Mouse (Mus musculus) intestine, embryonic 16.5 days (tissue): ENCODE measurements around the gene Rab44. TPM values are rescaled to one million over a fixed set of nuclear protein-coding genes. Genes with fewer than 3 reads are reported as not detected.

Experiments used
- ATAC-seq: fragments of 200-750 bp; cut with Nextera tagmentation; 2 replicates; pipeline ENCODE4 v1.8.0; 2017; ENCODE audit warnings: moderate TSS enrichment, moderate library complexity
- H3K27ac ChIP-seq: fragments of 300-500 bp; sonication (generic); 2 replicates; pipeline ENCODE4 v1.5.1; 2014; ENCODE audit warnings: mild to moderate bottlenecking, low read length
- H3K27me3 ChIP-seq: fragments of 300-500 bp; sonication (generic); replicated peaks from 2 replicates; pipeline ENCODE4 v1.6.1; 2014; ENCODE audit warnings: low read length, control low read depth, mixed read lengths; ENCODE audit not compliant: control insufficient read depth, insufficient read depth
- H3K36me3 ChIP-seq: fragments of 300-500 bp; sonication (generic); 2 replicates; pipeline ENCODE4 v1.6.1; 2014; ENCODE audit warnings: low read length, control low read depth; ENCODE audit not compliant: control insufficient read depth, insufficient read depth
- H3K4me1 ChIP-seq: fragments of 300-500 bp; sonication (generic); 2 replicates; pipeline ENCODE4 v1.6.1; 2014; ENCODE audit warnings: low read length, control low read depth, mixed read lengths; ENCODE audit not compliant: control insufficient read depth, insufficient read depth
- H3K4me2 ChIP-seq: fragments of 300-500 bp; sonication (generic); 2 replicates; pipeline ENCODE4 v1.6.1; 2014; ENCODE audit warnings: low read depth, low read length, control low read depth
- H3K4me3 ChIP-seq: fragments of 300-500 bp; sonication (generic); 2 replicates; pipeline ENCODE4 v1.5.1; 2014; ENCODE audit warnings: mild to moderate bottlenecking, low read length
- H3K9ac ChIP-seq: fragments of 300-500 bp; sonication (generic); 2 replicates; pipeline ENCODE4 v1.6.1; 2014; ENCODE audit warnings: low read depth, low read length
- H3K9me3 ChIP-seq: fragments of 300-500 bp; sonication (generic); 2 replicates; pipeline ENCODE4 v1.6.1; 2016; ENCODE audit warnings: low read length, control low read depth; ENCODE audit not compliant: control insufficient read depth
- WGBS: fragments of 180-500 bp; shearing (Covaris S2); extraction: QIAGEN DNeasy Blood & Tissue Kit; methylation state at CpG from one replicate; pipeline ENCODE4 v1.1.7; 2014; 5-methylcytosine and 5-hydroxymethylcytosine counted together
- polyA plus RNA-seq: library from polyadenylated mRNA; unstranded; fragments of >200 nt; fragmentation: Nextera tagmentation; extraction: Ambion mirVana; gene quantifications from 2 replicates; pipeline ENCODE4 v1.2.1, GENCODE M21; 2015

Rab44 gene
- polyA plus RNA-seq, 1 experiment from 2014 or later: 0.70 TPM

DNA sequence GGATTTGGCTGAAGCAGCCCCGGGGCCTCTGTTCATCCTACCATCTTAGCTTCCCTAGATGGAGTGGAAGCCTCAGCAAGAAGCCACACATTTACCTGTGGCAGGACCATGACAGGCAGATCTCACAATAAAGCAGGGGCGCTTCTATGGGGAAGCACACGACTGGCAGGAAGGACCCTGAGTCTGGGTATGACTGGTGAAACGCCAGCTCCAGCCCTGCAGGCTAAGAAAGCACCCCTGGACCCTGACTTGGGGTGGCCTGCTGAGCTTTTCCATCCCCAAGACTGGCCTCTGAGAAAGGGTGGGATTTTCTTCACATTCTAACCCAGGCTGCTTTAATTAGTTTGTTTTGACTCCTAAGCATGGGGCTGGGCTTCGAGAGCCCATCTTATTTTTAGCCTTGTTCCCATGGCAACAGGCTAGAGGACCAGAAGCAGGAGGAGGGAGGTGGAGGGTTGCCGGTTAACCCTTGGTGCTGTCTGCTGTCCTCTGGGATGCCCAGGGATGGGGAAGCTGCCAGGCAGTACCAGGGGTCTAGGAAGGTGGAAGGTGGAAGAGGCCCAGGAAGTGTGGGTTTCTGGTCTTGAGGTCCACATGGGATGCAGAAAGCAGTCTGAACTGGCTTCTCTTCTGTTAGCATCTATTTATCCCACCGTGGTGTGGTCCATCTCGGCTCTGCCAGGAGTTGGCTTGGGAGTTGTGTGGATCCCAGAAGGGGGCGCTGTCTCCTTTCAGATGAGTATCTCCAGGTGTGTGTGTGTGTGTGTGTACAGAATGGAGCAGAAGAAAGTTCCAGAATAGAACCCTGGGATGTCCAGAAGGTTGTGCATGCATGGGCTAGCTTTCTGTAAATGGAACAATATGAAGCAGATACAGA is 62.7 kb downstream of the Rab44 start:
- no peaks in the 10 kb centered on the region for H3K36me3 ChIP-seq
- peaks cover 2% of the 10 kb centered on the region; the same call in 1 of the 2 replicates for H3K4me1 ChIP-seq
- no peak overlapping the region for H3K27ac ChIP-seq
- no peaks in the 10 kb centered on the region for H3K9me3 ChIP-seq
- 0 out of 2 replicates have a peak, but pooled peaks have one; percentile 25 for ATAC-seq
- no peak overlapping the region for H3K9ac ChIP-seq
- H3K4me2 ChIP-seq: no peak overlapping the region
- no peaks in the 10 kb centered on the region for H3K27me3 ChIP-seq
- H3K4me3 ChIP-seq: no peak overlapping the region
- WGBS: 21% methylated on average over 9 of the region's 9 CpGs

DNA sequence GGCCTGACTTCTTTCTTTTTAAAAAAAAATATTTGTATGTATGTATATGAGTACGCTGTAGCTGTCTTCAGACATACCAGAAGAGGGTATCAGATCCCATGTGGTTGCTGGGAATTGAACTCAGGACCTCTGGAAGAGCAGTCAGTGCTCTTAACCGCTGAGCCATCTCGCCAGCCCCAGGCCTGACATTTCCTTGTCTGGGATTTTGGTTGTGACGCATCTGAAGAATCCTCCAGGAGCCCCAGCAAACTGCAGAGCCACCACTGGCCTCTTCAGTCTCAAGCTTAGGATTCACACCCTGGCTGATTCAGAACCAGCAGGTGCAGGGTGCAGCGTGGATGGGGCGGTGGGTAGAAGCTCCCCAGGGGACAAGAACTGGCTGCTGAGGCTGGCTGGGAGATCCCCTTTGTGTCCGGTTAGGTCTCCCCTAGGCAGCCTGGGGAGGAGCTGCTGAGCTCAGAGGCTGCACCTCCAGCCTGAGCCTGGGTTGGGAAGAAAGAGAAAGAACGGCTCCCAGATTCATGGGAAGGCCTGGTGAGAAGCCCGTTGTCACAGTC is 64.6 kb downstream of the Rab44 start:
- Histone ChIP-seq H3K4me1 (peaks cover 2% of the 10 kb centered on the region; the same call in 1 of the 2 replicates), H3K9ac (no peak overlapping the region), H3K9me3 (no peaks in the 10 kb centered on the region), H3K4me2 (no peak overlapping the region), H3K27me3 (no peaks in the 10 kb centered on the region), H3K36me3 (no peaks in the 10 kb centered on the region), H3K27ac (no peak overlapping the region), H3K4me3 (no peak overlapping the region)
- no peak for ATAC-seq
- 73% methylated on average over 9 of the region's 9 CpGs for WGBS

DNA sequence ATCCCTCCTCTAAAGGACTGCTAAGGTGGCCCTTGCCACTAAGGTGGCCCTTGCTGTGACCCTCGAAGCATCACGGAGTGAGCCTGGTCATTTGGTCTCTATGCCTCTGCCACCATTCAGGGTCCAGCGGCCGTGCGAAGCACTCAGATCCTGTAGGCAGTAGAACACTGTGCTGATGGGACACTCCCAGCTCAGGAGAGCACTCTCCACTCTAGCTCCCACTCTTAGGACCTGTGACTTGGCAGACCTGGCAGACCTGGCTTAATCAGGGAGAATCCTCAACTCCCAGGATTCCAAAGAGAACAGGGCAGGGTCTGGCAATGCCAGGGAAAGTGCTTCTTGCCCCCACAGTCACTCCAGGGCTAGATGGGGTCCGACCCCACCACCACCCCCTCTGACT is 66.0 kb downstream of the Rab44 start:
- H3K4me3 ChIP-seq: no peak overlapping the region
- no peak for ATAC-seq
- no peak overlapping the region; the same call in 1 of the 2 replicates for H3K27ac ChIP-seq
- no peaks in the 10 kb centered on the region for H3K9me3 ChIP-seq
- no peaks in the 10 kb centered on the region for H3K36me3 ChIP-seq
- no peak overlapping the region for H3K4me2 ChIP-seq
- 90% methylated on average over 6 of the region's 6 CpGs for WGBS
- H3K4me1 ChIP-seq: peaks cover 2% of the 10 kb centered on the region; the same call in 1 of the 2 replicates
- no peaks in the 10 kb centered on the region for H3K27me3 ChIP-seq
- H3K9ac ChIP-seq: no peak overlapping the region

DNA sequence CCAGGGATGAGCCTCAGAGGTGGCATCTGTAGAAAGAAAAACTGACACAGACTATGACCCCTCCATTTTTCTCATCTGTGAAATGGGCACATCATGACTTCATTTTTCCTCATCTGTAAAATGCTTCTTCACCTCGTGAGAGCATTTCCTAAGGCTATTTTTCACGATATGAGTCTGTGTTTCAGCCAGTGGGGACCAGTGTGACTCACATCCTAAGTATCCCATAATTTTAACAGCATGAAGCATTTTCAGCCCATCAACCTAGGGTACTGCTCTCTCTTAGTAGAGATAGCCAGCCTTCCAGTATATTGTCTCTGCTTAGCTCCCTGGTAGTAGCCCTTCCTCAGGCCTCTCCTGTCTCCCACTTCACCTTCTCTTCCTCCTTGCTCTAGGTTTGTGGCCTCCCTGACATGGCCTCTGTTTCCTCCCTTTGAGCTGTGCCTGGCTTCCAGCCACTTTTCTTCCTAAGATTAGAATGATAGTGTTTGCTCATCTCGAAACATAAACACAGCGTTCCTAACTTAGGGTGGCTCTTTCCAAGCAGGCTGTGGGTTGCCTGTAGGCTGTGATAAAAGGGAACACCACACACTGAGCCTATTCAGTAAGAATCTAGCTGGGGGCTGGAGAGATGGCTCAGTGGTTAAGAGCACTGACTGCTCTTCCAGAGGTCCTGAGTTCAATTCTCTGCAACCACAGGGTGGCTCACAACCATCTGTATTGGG is 66.6 kb downstream of the Rab44 start:
- no peaks in the 10 kb centered on the region for H3K27me3 ChIP-seq
- no peak overlapping the region for H3K4me2 ChIP-seq
- H3K9me3 ChIP-seq: no peaks in the 10 kb centered on the region
- peak; percentile 55 for ATAC-seq
- peak overlapping the region; percentile 73 for H3K27ac ChIP-seq
- no peak overlapping the region for H3K9ac ChIP-seq
- H3K36me3 ChIP-seq: no peaks in the 10 kb centered on the region
- 37% methylated on average over 4 of the region's 4 CpGs for WGBS
- peaks cover 5% of the 10 kb centered on the region; the same call in 1 of the 2 replicates for H3K4me1 ChIP-seq
- H3K4me3 ChIP-seq: no peak overlapping the region

DNA sequence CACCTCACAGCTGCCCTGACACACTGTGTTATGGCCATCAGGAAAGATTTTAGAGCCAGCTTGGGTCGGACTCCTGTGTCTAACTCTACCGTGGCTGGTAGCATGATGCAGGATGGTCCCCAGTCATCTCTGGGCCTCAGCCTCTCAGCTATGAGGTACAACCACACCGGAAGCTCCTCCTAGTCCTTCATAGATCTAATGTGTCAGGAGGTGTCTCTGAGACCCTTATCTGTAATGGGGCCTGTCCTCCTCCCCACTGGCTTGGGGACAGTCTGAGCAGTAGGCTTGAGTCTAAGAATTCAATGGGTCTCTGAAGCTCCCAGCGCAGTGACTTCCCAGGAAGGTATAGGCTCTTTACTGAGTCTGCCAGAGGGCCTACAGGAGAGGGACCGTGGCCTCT is 67.8 kb downstream of the Rab44 start:
- WGBS: 90% methylated on average over 5 of the region's 5 CpGs

DNA sequence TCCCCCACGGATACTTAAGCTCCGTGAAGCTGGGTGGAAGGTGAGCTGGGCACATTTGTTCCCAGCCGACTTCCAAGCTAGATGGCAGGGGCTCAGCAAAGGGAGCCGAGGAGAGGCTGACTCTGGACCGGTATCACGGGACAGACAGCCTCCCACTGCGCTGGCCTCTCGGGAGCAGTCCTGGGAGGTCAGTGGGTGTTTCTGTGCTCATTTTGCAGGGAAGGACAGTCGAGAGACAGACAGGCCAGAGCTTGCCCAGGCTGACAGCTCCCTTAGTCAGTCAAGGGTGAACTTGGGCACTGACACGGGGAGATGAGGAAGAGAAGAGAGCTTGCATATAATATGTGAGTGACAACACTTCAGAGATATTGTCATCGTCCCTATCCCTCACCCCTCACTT is 69.2 kb downstream of the Rab44 start:
- no peaks in the 10 kb centered on the region for H3K36me3 ChIP-seq

More for the DNA sequence above, 67.8 kb downstream of the Rab44 start:
- no peak overlapping the region for H3K4me2 ChIP-seq
- no peak for ATAC-seq
- H3K9ac ChIP-seq: no peak overlapping the region
- no peaks in the 10 kb centered on the region for H3K9me3 ChIP-seq
- H3K27me3 ChIP-seq: no peaks in the 10 kb centered on the region
- H3K36me3 ChIP-seq: no peaks in the 10 kb centered on the region
- H3K27ac ChIP-seq: no peak overlapping the region
- H3K4me3 ChIP-seq: no peak overlapping the region
- H3K4me1 ChIP-seq: peaks cover 8% of the 10 kb centered on the region; the same call in 1 of the 2 replicates

DNA sequence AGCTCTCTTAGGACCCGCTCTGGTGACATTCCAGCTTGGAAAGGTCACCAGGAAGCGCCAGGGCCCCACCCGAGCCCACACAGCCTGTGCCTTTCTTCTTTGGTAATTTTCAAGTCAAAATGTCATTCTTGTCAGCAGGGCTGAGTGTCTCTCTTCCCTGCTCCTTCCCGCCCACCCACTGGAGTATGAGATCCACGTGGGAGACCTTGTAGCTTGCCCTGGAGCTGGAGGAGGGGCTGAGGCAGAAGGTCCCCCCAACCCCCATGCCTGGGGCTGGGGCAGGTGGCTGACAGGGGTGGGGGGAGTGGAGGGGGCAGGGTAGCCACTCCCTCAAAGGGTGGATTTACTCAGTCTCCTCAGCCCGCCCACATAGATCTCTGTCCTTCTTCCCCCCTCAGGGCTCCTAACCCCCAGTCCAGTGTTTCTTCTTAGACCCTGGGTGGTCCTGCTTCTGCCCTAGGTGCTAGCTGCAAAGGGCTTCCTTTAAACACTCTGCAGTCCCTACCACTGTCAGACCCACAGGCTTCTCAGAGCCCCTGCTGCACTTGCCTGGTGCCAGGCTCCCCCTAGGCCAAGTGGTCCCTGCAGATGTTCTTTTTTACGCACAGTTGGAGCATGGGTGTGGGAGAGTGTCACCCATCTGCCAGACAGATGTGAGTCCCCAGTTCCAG is 71.6 kb downstream of the Rab44 start:
- Histone ChIP-seq H3K27me3 (no peaks in the 10 kb centered on the region; the same call in 1 of the 2 replicates), H3K4me1 (peaks cover 7% of the 10 kb centered on the region; the same call in 1 of the 2 replicates), H3K4me2 (no peak overlapping the region), H3K36me3 (no peaks in the 10 kb centered on the region), H3K4me3 (no peak overlapping the region), H3K27ac (no peak overlapping the region), H3K9me3 (no peaks in the 10 kb centered on the region), H3K9ac (no peak overlapping the region)
- WGBS: 40% methylated on average over 7 of the region's 7 CpGs
- ATAC-seq: 0 out of 2 replicates have a peak, but pooled peaks have one; percentile 16

More for the DNA sequence above, 69.2 kb downstream of the Rab44 start:
- ATAC-seq: no peak
- Histone ChIP-seq H3K4me2 (no peak overlapping the region), H3K4me1 (peaks cover 8% of the 10 kb centered on the region; the same call in 1 of the 2 replicates), H3K9me3 (no peaks in the 10 kb centered on the region), H3K27ac (no peak overlapping the region), H3K9ac (no peak overlapping the region), H3K4me3 (no peak overlapping the region), H3K27me3 (no peaks in the 10 kb centered on the region)
- WGBS: 64% methylated on average over 11 of the region's 11 CpGs

DNA sequence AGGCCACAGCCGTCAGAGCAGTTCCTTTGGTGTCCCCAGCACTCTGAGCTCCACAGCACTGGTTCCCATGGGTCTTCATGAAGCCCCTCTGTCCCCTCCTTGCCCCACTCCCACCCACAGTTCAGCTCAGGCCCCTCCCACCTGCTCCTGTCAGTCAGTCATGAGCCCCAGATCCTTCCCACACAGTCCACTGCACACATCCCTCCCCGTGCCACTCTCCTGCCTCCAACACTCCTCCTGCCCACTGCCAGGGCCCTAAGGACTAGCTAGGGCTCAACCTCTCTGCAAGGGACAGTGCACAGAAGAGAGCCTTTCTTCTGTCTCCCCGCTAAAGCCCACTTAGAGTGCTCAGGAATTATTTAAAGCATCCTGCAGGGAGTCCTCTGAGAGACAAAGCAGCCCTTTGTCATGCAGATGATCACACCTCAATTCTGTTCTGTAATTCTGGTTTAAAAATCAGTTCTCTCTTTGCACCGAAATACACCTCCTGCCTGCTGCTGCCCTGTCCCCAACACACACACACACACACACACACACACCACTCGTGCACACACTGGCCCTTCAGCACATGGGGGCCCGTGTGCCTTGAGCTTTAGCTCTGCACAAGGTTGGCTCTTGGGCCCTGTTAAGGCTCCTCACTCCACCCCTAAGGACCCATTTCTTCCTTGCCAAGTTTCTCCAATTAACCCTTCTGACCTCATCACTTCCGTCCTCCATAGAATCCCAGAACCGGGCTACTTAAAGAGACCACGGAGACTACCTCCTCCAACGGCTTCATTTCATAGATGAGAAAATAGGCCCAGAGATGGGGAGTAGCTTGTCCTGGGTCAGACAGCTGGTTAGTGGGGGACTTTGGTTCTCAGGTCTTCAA is 73.3 kb downstream of the Rab44 start:
- H3K27ac ChIP-seq: no peak overlapping the region
- WGBS: 47% methylated on average over 10 of the region's 10 CpGs

More for the DNA sequence above, 73.3 kb downstream of the Rab44 start:
- no peak overlapping the region for H3K4me3 ChIP-seq
- H3K36me3 ChIP-seq: no peaks in the 10 kb centered on the region
- H3K27me3 ChIP-seq: no peaks in the 10 kb centered on the region; the same call in 1 of the 2 replicates
- no peak overlapping the region for H3K9ac ChIP-seq
- no peaks in the 10 kb centered on the region for H3K9me3 ChIP-seq
- ATAC-seq: no peak
- peaks cover 5% of the 10 kb centered on the region; the same call in 1 of the 2 replicates for H3K4me1 ChIP-seq
- H3K4me2 ChIP-seq: no peak overlapping the region
